22 mouse cellular contexts compared by ENCODE assay signal in the genomic region with DNA sequence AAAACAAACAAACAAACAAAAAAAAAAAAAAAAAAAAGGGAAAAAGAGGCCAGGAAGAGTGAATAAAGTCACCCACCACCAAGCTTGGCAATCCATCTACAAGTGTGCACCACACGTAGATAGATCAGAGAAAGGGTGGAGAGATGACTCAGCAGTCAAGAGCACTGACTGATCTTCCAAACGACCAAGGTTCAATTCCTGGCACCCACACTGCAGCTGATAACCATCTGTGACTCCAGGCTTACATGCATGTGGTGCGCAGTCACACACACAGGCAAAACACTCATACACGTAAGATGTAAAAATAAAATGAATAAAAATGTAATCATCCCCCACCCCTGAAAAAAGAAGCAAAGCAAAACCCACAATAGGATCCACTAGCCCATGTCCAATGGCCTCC. TPM values are rescaled to one million over a fixed set of nuclear protein-coding genes. Genes with fewer than 3 reads are reported as not detected.
A peak's percentile ranks its signal among the peaks of the same experiment; 100 is the strongest.
DNase-seq lines count a peak whose midpoint lies in the region; ATAC-seq lines count a peak whose summit lies in the region.
"Had no signal": no experiment of that assay in that cellular context is flagged by ENCODE, and none has a peak within 500 bp of the region (broad histone marks: within the 10 kb centered on the region; RNA-seq: fewer than 3 reads in every experiment).

No protein-coding gene starts in this region.

- H3K4me2 ChIP-seq in heart, embryonic 16.5 days (ENCODE audit: low read depth, low read length): no peak overlapping the region
- no peak overlapping the region for H3K4me2 ChIP-seq in liver, embryonic 12.5 days
- H3K4me2 ChIP-seq: embryonic facial prominence, embryonic 12.5 days; forebrain, embryonic 12.5 days; hindbrain, embryonic 12.5 days; limb, embryonic 12.5 days; midbrain, embryonic 12.5 days; neural tube, embryonic 13.5 days had no signal

- no peaks in the 10 kb centered on the region for H3K27me3 ChIP-seq in heart, embryonic 16.5 days (ENCODE audit: control insufficient read depth, insufficient read depth, low read length)
- no peaks in the 10 kb centered on the region for H3K27me3 ChIP-seq in liver, embryonic 12.5 days (replicated peaks)
- H3K27me3 ChIP-seq: embryonic facial prominence, embryonic 12.5 days; forebrain, embryonic 12.5 days; hindbrain, embryonic 12.5 days; limb, embryonic 12.5 days; midbrain, embryonic 12.5 days; neural tube, embryonic 13.5 days; Patski had no signal

- no peaks in the 10 kb centered on the region for H3K9me3 ChIP-seq in heart, embryonic 16.5 days (replicated peaks; ENCODE audit: control insufficient read depth, low read length)
- H3K9me3 ChIP-seq in liver, embryonic 12.5 days (replicated peaks): no peaks in the 10 kb centered on the region
- H3K9me3 ChIP-seq: embryonic facial prominence, embryonic 12.5 days; heart, embryonic 10.5 days; hindbrain, embryonic 12.5 days; limb, embryonic 12.5 days; midbrain, embryonic 12.5 days; neural tube, embryonic 13.5 days had no signal

- WGBS in heart, embryonic 16.5 days: 59% methylated on average over 4 of the region's 4 CpGs
- WGBS in liver, embryonic 12.5 days (ENCODE audit: insufficient replicate concordance): 29% methylated on average over 4 of the region's 4 CpGs

- ATAC-seq in heart, embryonic 16.5 days (replicated peaks; ENCODE audit: extremely low read depth, insufficient read depth, low FRiP score): no peak
- peak; percentile 54; the same call in 1 of the 2 replicates for ATAC-seq in liver, embryonic 12.5 days
- ATAC-seq: Patski had no signal

- no peak for DNase-seq in heart, postnatal 36 days
- DNase-seq in 3T3-L1 (ENCODE audit: low read depth, low spot score): peak; percentile 18
- peak; percentile 51 for DNase-seq in NIH3T3 (ENCODE audit: low read depth)
- DNase-seq in urinary bladder, postnatal 25 days (ENCODE audit: low spot score): no peak
- DNase-seq in kidney, postnatal 10 days: no peak
- no peak for DNase-seq in urinary bladder, adult 2 months (ENCODE audit: low spot score)
- DNase-seq: cerebellum, postnatal 14 days; kidney, adult 2 months; kidney, postnatal 4 days; lung, postnatal 10 days; retina, postnatal 1 day; thymus, postnatal 36 days had no signal

- intact Hi-C loops in heart, postnatal 36 days (cut with DNase I): no loop called here

- H3K9ac ChIP-seq in heart, embryonic 16.5 days (ENCODE audit: low read length): no peak overlapping the region
- no peak overlapping the region for H3K9ac ChIP-seq in liver, embryonic 12.5 days
- H3K9ac ChIP-seq: embryonic facial prominence, embryonic 12.5 days; forebrain, embryonic 12.5 days; hindbrain, embryonic 12.5 days; limb, embryonic 12.5 days; midbrain, embryonic 12.5 days had no signal

- H3K36me3 ChIP-seq in heart, embryonic 16.5 days (ENCODE audit: control insufficient read depth, insufficient read depth): peaks cover 7% of the 10 kb centered on the region
- H3K36me3 ChIP-seq in liver, embryonic 12.5 days: peaks cover 8% of the 10 kb centered on the region

- H3K4me3 ChIP-seq in heart, embryonic 16.5 days (ENCODE audit: low read length): no peak overlapping the region
- H3K4me3 ChIP-seq in liver, embryonic 12.5 days: no peak overlapping the region
- H3K4me3 ChIP-seq: embryonic facial prominence, embryonic 12.5 days; forebrain, embryonic 12.5 days; heart, embryonic 10.5 days; hindbrain, embryonic 12.5 days; limb, embryonic 12.5 days; midbrain, embryonic 12.5 days; neural tube, embryonic 13.5 days had no signal

- peak overlapping the region; percentile 86; the same call in 1 of the 2 replicates for H3K27ac ChIP-seq in heart, embryonic 16.5 days (ENCODE audit: low read length)
- H3K27ac ChIP-seq in liver, embryonic 12.5 days: 0 out of 2 replicates have a peak overlapping the region, but pooled peaks have one; percentile 36
- H3K27ac ChIP-seq: embryonic facial prominence, embryonic 12.5 days; forebrain, embryonic 12.5 days; heart, embryonic 10.5 days; hindbrain, embryonic 12.5 days; limb, embryonic 12.5 days; midbrain, embryonic 12.5 days; neural tube, embryonic 13.5 days had no signal

- peaks cover 31% of the 10 kb centered on the region for H3K4me1 ChIP-seq in heart, embryonic 16.5 days (ENCODE audit: control insufficient read depth, insufficient read depth, low read length)
- peaks cover 62% of the 10 kb centered on the region for H3K4me1 ChIP-seq in liver, embryonic 12.5 days
- H3K4me1 ChIP-seq: embryonic facial prominence, embryonic 12.5 days had no signal

RNA-seq across cellular contexts. Expression of a gene that starts 35.7 kb away (rescaled TPM):
- 61.8 and 66.7 TPM in 2 replicates for polyA plus RNA-seq in heart, embryonic 16.5 days (2015; fragmentation: Nextera tagmentation; extraction: Ambion mirVana)
- total RNA-seq in heart, postnatal 36 days (2021): 100 to 1,000 TPM in 1 of 2 experiments, 10 to 100 TPM in 1; 93.1 to 131 TPM
- 6.5 and 7.8 TPM in 2 replicates for polyA plus RNA-seq in liver, embryonic 12.5 days (2016; fragmentation: Nextera tagmentation; extraction: Ambion mirVana)
- polyA plus RNA-seq in urinary bladder, adult 2 months (2012; rRNA removed): 75.8 and 96.6 TPM in 2 replicates

RNA-seq across cellular contexts. Expression of a gene that starts 44.7 kb away (rescaled TPM):
- polyA plus RNA-seq in heart, embryonic 16.5 days (2015; fragmentation: Nextera tagmentation; extraction: Ambion mirVana): 4.7 and 4.8 TPM in 2 replicates
- 1 to 10 TPM; 8.1 to 8.2 TPM for total RNA-seq in heart, postnatal 36 days (2021)
- 2.9 and 3.3 TPM in 2 replicates for polyA plus RNA-seq in liver, embryonic 12.5 days (2016; fragmentation: Nextera tagmentation; extraction: Ambion mirVana)
- 3.3 and 7.9 TPM in 2 replicates for polyA plus RNA-seq in urinary bladder, adult 2 months (2012; rRNA removed)

RNA-seq across cellular contexts. Expression of a gene that starts 57.2 kb away (rescaled TPM):
- polyA plus RNA-seq in heart, embryonic 16.5 days (2015; fragmentation: Nextera tagmentation; extraction: Ambion mirVana): 128 and 154 TPM in 2 replicates
- total RNA-seq in heart, postnatal 36 days (2021): 100 to 1,000 TPM; 137 to 141 TPM
- polyA plus RNA-seq in liver, embryonic 12.5 days (2016; fragmentation: Nextera tagmentation; extraction: Ambion mirVana): 130 and 143 TPM in 2 replicates
- 161 and 200 TPM in 2 replicates for polyA plus RNA-seq in urinary bladder, adult 2 months (2012; rRNA removed)

RNA-seq across cellular contexts. Expression of a gene that starts 58.6 kb away (rescaled TPM):
- 0.05 TPM in 1 of 2 replicates, not detected in the other for polyA plus RNA-seq in heart, embryonic 16.5 days (2015; fragmentation: Nextera tagmentation; extraction: Ambion mirVana)
- total RNA-seq in heart, postnatal 36 days (2021): not detected
- polyA plus RNA-seq in liver, embryonic 12.5 days (2016; fragmentation: Nextera tagmentation; extraction: Ambion mirVana): not detected in 2 replicates
- polyA plus RNA-seq in urinary bladder, adult 2 months (2012; rRNA removed): 0.06 and 0.07 TPM in 2 replicates
- polyA plus RNA-seq: forebrain, embryonic 12.5 days; heart, embryonic 10.5 days; kidney, adult 2 months; limb, embryonic 12.5 days; midbrain, embryonic 12.5 days had no signal

Comparison
In these comparisons a context has a peak if more than half of its experiments do, and no peak if none do; other contexts are left out.
1. DNase-seq: peak in 3T3-L1 (single experiment) and NIH3T3 (single experiment); none in heart, postnatal 36 days (0 of 2), urinary bladder, postnatal 25 days (single experiment), kidney, postnatal 10 days (single experiment) and urinary bladder, adult 2 months (single experiment).